Mouse (Mus musculus) heart, adult 2 months (tissue): ENCODE results near the gene Tex19.1. TPM values are rescaled to one million over a fixed set of nuclear protein-coding genes. Genes with fewer than 3 reads are reported as not detected.
A peak's percentile ranks its signal among the peaks of the same experiment; 100 is the strongest.

Experiments
- DNase-seq, 2 experiments: peaks; one replicate each; pipeline ENCODE4 v3.0.0; 2021
- H3K27ac ChIP-seq: fragments of 200-600 bp; 2 replicates; pipeline ENCODE4 v1.8.1; 2022
- H3K27me3 ChIP-seq: fragments of 200-500 bp; 2 replicates; pipeline ENCODE4 v1.6.1; 2012; ENCODE audit warnings: mild to moderate bottlenecking, low read length, inconsistent platforms, mixed read lengths; ENCODE audit not compliant: control insufficient read depth, insufficient read depth
- H3K36me3 ChIP-seq: fragments of 200-500 bp; 2 replicates; pipeline ENCODE4 v1.6.1; 2012; ENCODE audit warnings: low read length, inconsistent platforms; ENCODE audit not compliant: control insufficient read depth, insufficient read depth
- H3K4me1 ChIP-seq: fragments of 200-500 bp; 2 replicates; pipeline ENCODE4 v1.6.1; 2011; ENCODE audit warnings: low read length; ENCODE audit not compliant: control insufficient read depth, insufficient read depth
- H3K4me3 ChIP-seq: fragments of 200-600 bp; 2 replicates; pipeline ENCODE4 v1.8.1; 2022
- H3K79me2 ChIP-seq: fragments of 200-500 bp; replicated peaks from 2 replicates; pipeline ENCODE4 v1.6.1; 2012; ENCODE audit warnings: mild to moderate bottlenecking, inconsistent platforms, low read length, moderate library complexity, mixed read lengths; ENCODE audit not compliant: control insufficient read depth, insufficient read depth
- H3K9ac ChIP-seq: fragments of 200-500 bp; 2 replicates; pipeline ENCODE4 v1.6.1; 2012; ENCODE audit warnings: low read depth, mild to moderate bottlenecking, control low read depth, inconsistent platforms, low read length, mixed read lengths
- CTCF ChIP-seq: fragments of 200-600 bp; IDR thresholded peaks from 2 replicates; pipeline ENCODE4 v1.8.1; 2022; ENCODE audit warnings: antibody characterized with exemption, mild to moderate bottlenecking, moderate library complexity
- EP300 ChIP-seq: fragments of 200-500 bp; IDR thresholded peaks from 2 replicates; pipeline ENCODE4 v1.6.1; 2011; ENCODE audit warnings: low read depth, low read length, control low read depth; ENCODE audit not compliant: insufficient read depth
- POLR2A ChIP-seq: fragments of 200-500 bp; IDR thresholded peaks from 2 replicates; pipeline ENCODE4 v1.6.1; 2011; ENCODE audit warnings: mild to moderate bottlenecking, low read depth, low read length, control low read depth; ENCODE audit not compliant: insufficient read depth
- WGBS: fragments of 180-500 bp; shearing (Covaris S2); methylation state at CpG from one replicate; pipeline ENCODE4 v1.1.7; 2018; 5-methylcytosine and 5-hydroxymethylcytosine counted together
- intact Hi-C: fragments of 180-260 bp; cut with DNase I; formaldehyde crosslinking; loops from one replicate; pipeline ENCODE4 v1.15.1; 2025
- polyA plus RNA-seq: library from polyadenylated mRNA; depleted of rRNA; stranded (reverse); fragments of >200 nt; gene quantifications from 2 replicates; pipeline ENCODE4 v1.2.3, GENCODE M21; 2012
- total RNA-seq, 2 experiments: library from RNA; stranded (reverse); gene quantifications; 2 replicates each; pipeline ENCODE4 v1.2.3; 2021

Tex19.1 gene
- total and polyA plus RNA-seq, 3 experiments: not detected

GRCm38 (mm10) chr11:121121151-121121550, 24.8 kb upstream of the Tex19.1 start:
- Histone ChIP-seq H3K27me3 (no peaks in the 10 kb centered on the region), H3K79me2 (no peaks in the 10 kb centered on the region), H3K9ac (no peak overlapping the region), H3K36me3 (no peaks in the 10 kb centered on the region), H3K27ac (no peak overlapping the region), H3K4me3 (no peak overlapping the region), H3K4me1 (no peaks in the 10 kb centered on the region; the same call in 1 of the 2 replicates)
- no peak for DNase-seq
- intact Hi-C loops: no loop called here
- no peak for TF ChIP-seq POLR2A
- no peak for TF ChIP-seq CTCF
- no peak for TF ChIP-seq EP300
- 34% methylated on average over 3 of the region's 3 CpGs for WGBS

- no peak for DNase-seq
- no peaks in the 10 kb centered on the region; the same call in 1 of the 2 replicates for H3K4me1 ChIP-seq
- H3K79me2 ChIP-seq: no peaks in the 10 kb centered on the region
- H3K4me3 ChIP-seq: no peak overlapping the region
- TF ChIP-seq CTCF: no peak
- TF ChIP-seq EP300: no peak
- no peak for TF ChIP-seq POLR2A
- no peaks in the 10 kb centered on the region for H3K36me3 ChIP-seq
- no peak overlapping the region for H3K27ac ChIP-seq
- H3K27me3 ChIP-seq: no peaks in the 10 kb centered on the region
- 22% methylated on average over 2 of the region's 2 CpGs for WGBS
- intact Hi-C loops: no loop called here
- no peak overlapping the region for H3K9ac ChIP-seq
These were observed 23.8 kb upstream of the Tex19.1 start for GRCm38 (mm10) chr11:121122024-121122670.

- intact Hi-C loops: no loop called here
- TF ChIP-seq CTCF (no peak), EP300 (no peak), POLR2A (no peak)
- H3K4me3 ChIP-seq: no peak overlapping the region
- H3K4me1 ChIP-seq: no peaks in the 10 kb centered on the region; the same call in 1 of the 2 replicates
- no peaks in the 10 kb centered on the region for H3K36me3 ChIP-seq
- no peak for DNase-seq
- WGBS: 85% methylated on average over 4 of the region's 4 CpGs
- no peaks in the 10 kb centered on the region for H3K27me3 ChIP-seq
- H3K9ac ChIP-seq: no peak overlapping the region
- H3K27ac ChIP-seq: no peak overlapping the region
- no peaks in the 10 kb centered on the region for H3K79me2 ChIP-seq
These were observed 22.5 kb upstream of the Tex19.1 start for GRCm38 (mm10) chr11:121123438-121123837.

GRCm38 (mm10) chr11:121125522-121126172, 20.3 kb upstream of the Tex19.1 start:
- Histone ChIP-seq H3K79me2 (no peaks in the 10 kb centered on the region), H3K9ac (no peak overlapping the region), H3K4me3 (no peak overlapping the region), H3K27me3 (no peaks in the 10 kb centered on the region), H3K36me3 (no peaks in the 10 kb centered on the region), H3K4me1 (no peaks in the 10 kb centered on the region; the same call in 1 of the 2 replicates), H3K27ac (no peak overlapping the region)
- intact Hi-C loops: no loop called here
- TF ChIP-seq POLR2A (no peak), EP300 (no peak), CTCF (no peak)
- no peak for DNase-seq
- 61% methylated on average over 3 of the region's 3 CpGs for WGBS

- Histone ChIP-seq H3K4me1 (no peaks in the 10 kb centered on the region; the same call in 1 of the 2 replicates), H3K27me3 (no peaks in the 10 kb centered on the region), H3K36me3 (no peaks in the 10 kb centered on the region), H3K27ac (no peak overlapping the region), H3K9ac (no peak overlapping the region), H3K4me3 (no peak overlapping the region), H3K79me2 (no peaks in the 10 kb centered on the region)
- 70% methylated on average over 1 of the region's 1 CpGs for WGBS
- intact Hi-C loops: no loop called here
- DNase-seq: no peak
- no peak for TF ChIP-seq EP300
- TF ChIP-seq CTCF: peak; percentile 50
These were observed 19.5 kb upstream of the Tex19.1 start for GRCm38 (mm10) chr11:121126395-121126794.

GRCm38 (mm10) chr11:121127441-121127840, 18.5 kb upstream of the Tex19.1 start:
- TF ChIP-seq POLR2A (no peak), EP300 (no peak)
- no peaks in the 10 kb centered on the region for H3K4me1 ChIP-seq
- H3K9ac ChIP-seq: no peak overlapping the region
- H3K36me3 ChIP-seq: no peaks in the 10 kb centered on the region
- WGBS: 92% methylated on average over 3 of the region's 3 CpGs
- H3K79me2 ChIP-seq: no peaks in the 10 kb centered on the region
- no peak overlapping the region for H3K27ac ChIP-seq
- DNase-seq: no peak
- H3K4me3 ChIP-seq: no peak overlapping the region
- intact Hi-C loops: no loop called here
- no peaks in the 10 kb centered on the region for H3K27me3 ChIP-seq
